Mouse (Mus musculus) lung, postnatal 0 days (tissue): Measurements from ENCODE around the gene Tmed6. TPM values are rescaled to one million over a fixed set of nuclear protein-coding genes. Genes with fewer than 3 reads are reported as not detected.

Experiments
- ATAC-seq: fragments of 200-750 bp; cut with Nextera tagmentation; 2 replicates; pipeline ENCODE4 v1.8.0; 2017; ENCODE audit warnings: moderate library complexity
- DNase-seq: peaks from one replicate; pipeline ENCODE4 v3.0.0-alpha.2; 2016; ENCODE audit warnings: low spot score
- H3K27ac ChIP-seq: fragments of 300-500 bp; sonication (generic); 2 replicates; pipeline ENCODE4 v1.5.1; 2014; ENCODE audit warnings: antibody characterized with exemption, mild to moderate bottlenecking, low read length, mixed read lengths
- H3K27me3 ChIP-seq: fragments of 300-500 bp; sonication (generic); replicated peaks from 2 replicates; pipeline ENCODE4 v1.6.1; 2014; ENCODE audit warnings: low read length, mixed read lengths; ENCODE audit not compliant: insufficient read depth
- H3K36me3 ChIP-seq: fragments of 300-500 bp; sonication (generic); 2 replicates; pipeline ENCODE4 v1.6.1; 2014; ENCODE audit warnings: low read length, mixed read lengths; ENCODE audit not compliant: insufficient read depth
- H3K4me1 ChIP-seq: fragments of 300-500 bp; sonication (generic); 2 replicates; pipeline ENCODE4 v1.6.1; 2014; ENCODE audit warnings: antibody characterized with exemption, low read depth, low read length, mixed read lengths; ENCODE audit not compliant: insufficient read depth
- H3K4me2 ChIP-seq: fragments of 300-500 bp; sonication (generic); replicated peaks from 2 replicates; pipeline ENCODE4 v1.6.1; 2014; ENCODE audit warnings: low read depth, mild to moderate bottlenecking, low read length, moderate library complexity, mixed read lengths
- H3K4me3 ChIP-seq: fragments of 300-500 bp; sonication (generic); 2 replicates; pipeline ENCODE4 v1.5.1; 2014; ENCODE audit warnings: low read depth, low read length
- H3K9ac ChIP-seq: fragments of 300-500 bp; sonication (generic); replicated peaks from 2 replicates; pipeline ENCODE4 v1.6.1; 2014; ENCODE audit warnings: low read depth, mild to moderate bottlenecking
- H3K9me3 ChIP-seq: fragments of 300-500 bp; sonication (generic); 2 replicates; pipeline ENCODE4 v1.6.1; 2016; ENCODE audit warnings: low read length, mixed read lengths
- CTCF ChIP-seq: IDR thresholded peaks from 2 replicates; pipeline ENCODE4 v1.5.1; 2016; ENCODE audit warnings: antibody characterized with exemption, mild to moderate bottlenecking
- EP300 ChIP-seq: IDR thresholded peaks from 2 replicates; pipeline ENCODE4 v1.6.1; 2016; ENCODE audit warnings: antibody characterized with exemption, mild to moderate bottlenecking, control low read depth
- WGBS: fragments of 180-500 bp; shearing (Covaris S2); extraction: QIAGEN DNeasy Blood & Tissue Kit; methylation state at CpG from one replicate; pipeline ENCODE4 v1.1.7; 2014; 5-methylcytosine and 5-hydroxymethylcytosine counted together
- polyA plus RNA-seq: library from polyadenylated mRNA; unstranded; fragments of >200 nt; fragmentation: Nextera tagmentation; extraction: Ambion mirVana; gene quantifications from 2 replicates; pipeline ENCODE4 v1.2.1, GENCODE M21; 2015

The Tmed6 gene
- polyA plus RNA-seq, 1 experiment from 2014 or later: 2.4 TPM

DNA sequence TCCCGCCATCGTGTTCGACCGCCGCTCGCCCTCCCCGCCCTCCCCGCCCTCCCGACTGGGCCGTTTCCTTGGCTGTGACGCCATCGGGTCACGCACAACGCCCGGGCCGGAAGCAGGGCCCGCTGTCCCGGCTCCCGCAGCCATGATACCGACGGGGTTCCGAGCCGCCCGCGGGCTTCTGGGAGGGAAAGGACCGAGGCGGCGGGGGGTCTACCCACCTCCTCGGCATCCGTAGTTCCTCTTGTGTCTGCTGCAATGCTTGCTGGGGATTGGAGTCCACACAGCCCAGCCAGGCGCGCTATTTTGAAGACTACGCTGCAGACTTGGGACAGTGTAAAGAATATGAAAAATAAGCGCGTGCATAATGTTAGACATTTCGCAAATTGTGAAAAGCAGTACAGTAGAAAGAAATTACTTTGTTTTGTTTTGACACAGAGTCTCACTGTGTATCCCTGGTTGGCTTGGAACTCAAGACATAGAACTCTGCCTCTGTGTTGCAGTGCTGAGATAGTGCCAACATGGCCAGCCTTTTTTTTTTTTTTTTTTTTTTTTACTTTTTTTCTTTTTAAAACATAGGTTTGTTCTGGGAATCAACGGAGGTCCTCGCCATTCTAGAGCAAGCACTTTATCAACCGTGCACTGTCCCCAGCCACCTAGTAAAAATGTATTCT is 31.1 kb upstream of the Tmed6 start, which contains the start of gene Terf2:
Gene Terf2 (minus strand): TSS at position 182 of the 671 bp plus-strand sequence.
- H3K36me3 ChIP-seq: no peaks in the 10 kb centered on the region
- H3K4me3 ChIP-seq: peak within 1 kb of the TSS; percentile 87
- no peaks in the 10 kb centered on the region for H3K27me3 ChIP-seq
- H3K27ac ChIP-seq: peak within 1 kb of the TSS; percentile 96
- 6% methylated on average over 32 of the region's 39 CpGs for WGBS
- DNase-seq: peak; percentile 98
- peaks cover 8% of the 10 kb centered on the region for H3K4me1 ChIP-seq
- H3K9me3 ChIP-seq: no peaks in the 10 kb centered on the region
- peak within 1 kb of the TSS; percentile 82 for H3K9ac ChIP-seq
- TF ChIP-seq CTCF (no peak), EP300 (peak; percentile 18; the same call in 1 of the 2 replicates)
- peak within 1 kb of the TSS; percentile 78 for H3K4me2 ChIP-seq
- ATAC-seq: peak; percentile 96

- H3K4me2 ChIP-seq: peak overlapping the region; percentile 78
- no peaks in the 10 kb centered on the region for H3K27me3 ChIP-seq
- peak overlapping the region; percentile 87 for H3K4me3 ChIP-seq
- peak; percentile 53 for DNase-seq
- H3K9ac ChIP-seq: peak overlapping the region; percentile 82
- 0 out of 2 replicates have a peak, but pooled peaks cover 3% of the 10 kb centered on the region for H3K36me3 ChIP-seq
- H3K4me1 ChIP-seq: peaks cover 8% of the 10 kb centered on the region
- no peaks in the 10 kb centered on the region for H3K9me3 ChIP-seq
- peak overlapping the region; percentile 96 for H3K27ac ChIP-seq
- TF ChIP-seq EP300 (no peak), CTCF (no peak)
- peak; percentile 7 for ATAC-seq
- under 1% methylated on average over 47 of the region's 53 CpGs for WGBS
These were observed 30.4 kb upstream of the Tmed6 start for GRCm38 (mm10) chr8:107095717-107096365.

GRCm38 (mm10) chr8:107090531-107090930 is 25.1 kb upstream of the Tmed6 start:
- 0 out of 2 replicates have a peak, but pooled peaks cover 4% of the 10 kb centered on the region for H3K36me3 ChIP-seq

DNA sequence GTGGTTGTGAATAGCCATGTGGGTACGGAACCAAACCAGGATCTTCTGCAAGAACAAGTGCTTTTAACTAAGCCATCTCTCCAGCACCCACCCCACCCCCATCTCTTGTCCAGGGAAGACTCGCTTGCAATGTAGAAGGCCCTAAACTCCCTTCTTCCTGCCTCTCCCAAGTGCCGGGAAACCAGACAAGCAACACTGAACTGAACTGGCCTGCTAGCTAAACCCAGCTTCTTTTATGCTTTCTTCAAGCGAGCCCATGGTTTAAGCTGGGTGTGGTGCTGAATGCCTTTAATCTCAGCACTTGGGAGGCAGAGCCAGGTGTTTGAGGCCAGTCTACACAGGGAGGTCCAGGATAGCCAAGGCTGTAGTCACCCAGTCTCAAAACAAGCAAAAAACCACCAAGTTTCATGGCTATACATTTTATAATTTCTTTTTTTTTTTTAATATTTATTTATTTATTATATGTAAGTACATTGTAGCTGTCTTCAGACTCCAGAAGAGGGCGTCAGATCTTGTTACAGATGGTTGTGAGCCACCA is 23.2 kb upstream of the Tmed6 start:
- H3K4me3 ChIP-seq: no peak overlapping the region
- no peaks in the 10 kb centered on the region for H3K9me3 ChIP-seq
- TF ChIP-seq CTCF (no peak), EP300 (no peak)
- no peak for ATAC-seq
- DNase-seq: no peak
- H3K4me1 ChIP-seq: no peaks in the 10 kb centered on the region
- WGBS: 95% methylated on average over 5 of the region's 5 CpGs
- no peak overlapping the region for H3K9ac ChIP-seq
- no peak overlapping the region for H3K4me2 ChIP-seq
- no peaks in the 10 kb centered on the region for H3K27me3 ChIP-seq
- no peak overlapping the region for H3K27ac ChIP-seq
- 0 out of 2 replicates have a peak, but pooled peaks cover 4% of the 10 kb centered on the region for H3K36me3 ChIP-seq

More at GRCm38 (mm10) chr8:107090531-107090930, 25.1 kb upstream of the Tmed6 start:
- TF ChIP-seq EP300 (no peak), CTCF (no peak)
- H3K27me3 ChIP-seq: no peaks in the 10 kb centered on the region
- H3K9ac ChIP-seq: no peak overlapping the region
- H3K4me3 ChIP-seq: no peak overlapping the region
- 95% methylated on average over 7 of the region's 7 CpGs for WGBS
- peaks cover 4% of the 10 kb centered on the region for H3K4me1 ChIP-seq
- no peak overlapping the region for H3K4me2 ChIP-seq
- no peak for DNase-seq
- ATAC-seq: no peak
- H3K9me3 ChIP-seq: no peaks in the 10 kb centered on the region
- H3K27ac ChIP-seq: no peak overlapping the region

- no peak overlapping the region for H3K4me2 ChIP-seq
- WGBS: 99% methylated on average over 5 of the region's 5 CpGs
- H3K4me3 ChIP-seq: no peak overlapping the region
- TF ChIP-seq CTCF (no peak), EP300 (no peak)
- no peaks in the 10 kb centered on the region for H3K4me1 ChIP-seq
- H3K9ac ChIP-seq: no peak overlapping the region
- ATAC-seq (no peak), DNase-seq (no peak)
- no peaks in the 10 kb centered on the region for H3K9me3 ChIP-seq
- peaks cover 9% of the 10 kb centered on the region; the same call in 1 of the 2 replicates for H3K36me3 ChIP-seq
- H3K27ac ChIP-seq: no peak overlapping the region
- no peaks in the 10 kb centered on the region for H3K27me3 ChIP-seq
These were observed 20.6 kb upstream of the Tmed6 start for GRCm38 (mm10) chr8:107086018-107086417.

- H3K27me3 ChIP-seq: no peaks in the 10 kb centered on the region
- TF ChIP-seq CTCF: peak; percentile 49
- no peak for TF ChIP-seq EP300
- H3K9ac ChIP-seq: no peak overlapping the region
- no peak for ATAC-seq
- H3K27ac ChIP-seq: no peak overlapping the region
- WGBS: 98% methylated on average over 17 of the region's 17 CpGs
- H3K4me1 ChIP-seq: no peaks in the 10 kb centered on the region
- H3K4me2 ChIP-seq: no peak overlapping the region
- DNase-seq: no peak
- no peak overlapping the region for H3K4me3 ChIP-seq
- H3K9me3 ChIP-seq: no peaks in the 10 kb centered on the region
- H3K36me3 ChIP-seq: peaks cover 7% of the 10 kb centered on the region; the same call in 1 of the 2 replicates
These were observed 19.9 kb upstream of the Tmed6 start for GRCm38 (mm10) chr8:107085358-107085757.
